Mouse (Mus musculus): ENCODE data around the gene Tead2. TPM values are rescaled to one million over a fixed set of nuclear protein-coding genes. Genes with fewer than 3 reads are reported as not detected.
A peak's percentile ranks its signal among the peaks of the same experiment; 100 is the strongest.

The Tead2 gene
- total RNA-seq, 2 experiments from 2014 or later = 2.7 to 3.3 TPM

- intact Hi-C loops (cut with DNase I) = no loop called here
- peak in 1 of 2 experiments; percentile 41 for DNase-seq
These were observed 1.1 kb downstream of the Tead2 start for GRCm38 (mm10) chr7:45216442-45217183.

GRCm38 (mm10) chr7:45221680-45222079 lies 6.1 kb downstream of the Tead2 start:
- no peak for DNase-seq
- intact Hi-C loops (cut with DNase I) = no loop called here

GRCm38 (mm10) chr7:45224826-45225225 lies 9.3 kb downstream of the Tead2 start:
- intact Hi-C loops (cut with DNase I) = no loop called here

GRCm38 (mm10) chr7:45226421-45226820 lies 10.9 kb downstream of the Tead2 start:
- intact Hi-C loops (cut with DNase I) = no loop called here
- no peak for DNase-seq

More at GRCm38 (mm10) chr7:45224826-45225225, 9.3 kb downstream of the Tead2 start:
- DNase-seq = no peak

GRCm38 (mm10) chr7:45228548-45228947 lies 13.0 kb downstream of the Tead2 start:
- intact Hi-C loops (cut with DNase I) = no loop called here
- no peak for DNase-seq

GRCm38 (mm10) chr7:45229046-45229445 lies 13.5 kb downstream of the Tead2 start:
- DNase-seq = no peak
- intact Hi-C loops (cut with DNase I) = no loop called here

- intact Hi-C loops (cut with DNase I) = no loop called here
- no peak for DNase-seq
These were observed 14.1 kb downstream of the Tead2 start for GRCm38 (mm10) chr7:45229459-45230203.

GRCm38 (mm10) chr7:45231192-45231591 lies 15.6 kb downstream of the Tead2 start:
- no peak for DNase-seq
- intact Hi-C loops (cut with DNase I) = no loop called here

- intact Hi-C loops (cut with DNase I) = no loop called here
- DNase-seq = no peak
These were observed 16.4 kb downstream of the Tead2 start for GRCm38 (mm10) chr7:45231941-45232340.

GRCm38 (mm10) chr7:45232716-45233465 lies 17.3 kb downstream of the Tead2 start:
- intact Hi-C loops (cut with DNase I) = no loop called here
- no peak for DNase-seq

- intact Hi-C loops (cut with DNase I) = no loop called here
- DNase-seq = no peak
These were observed 18.2 kb downstream of the Tead2 start for GRCm38 (mm10) chr7:45233580-45234332.

GRCm38 (mm10) chr7:45234333-45234841 lies 18.8 kb downstream of the Tead2 start:
- intact Hi-C loops (cut with DNase I) = no loop called here

GRCm38 (mm10) chr7:45234922-45235571 lies 19.5 kb downstream of the Tead2 start:
- intact Hi-C loops (cut with DNase I) = no loop called here
- DNase-seq = no peak

More at GRCm38 (mm10) chr7:45234333-45234841, 18.8 kb downstream of the Tead2 start:
- DNase-seq = no peak

- intact Hi-C loops (cut with DNase I) = no loop called here
- no peak for DNase-seq
These were observed 20.2 kb downstream of the Tead2 start for GRCm38 (mm10) chr7:45235656-45236180.

- intact Hi-C loops (cut with DNase I) = no loop called here
These were observed 22.5 kb downstream of the Tead2 start for GRCm38 (mm10) chr7:45237747-45238699.

GRCm38 (mm10) chr7:45238723-45239496 lies 23.4 kb downstream of the Tead2 start, which contains the start of gene Cd37:
Cd37 (minus strand) TSS chr7:45239115.
- no peak for DNase-seq
- intact Hi-C loops (cut with DNase I) = no loop called here

More at GRCm38 (mm10) chr7:45237747-45238699, 22.5 kb downstream of the Tead2 start:
- no peak for DNase-seq

- DNase-seq = no peak
- intact Hi-C loops (cut with DNase I) = no loop called here
These were observed 24.6 kb downstream of the Tead2 start for GRCm38 (mm10) chr7:45240109-45240508.
